Mouse (Mus musculus) lung, postnatal 4 days (tissue): ENCODE measurements around the gene Chaf1b.

Experiments used
- DNase-seq, 2 experiments: peaks; one replicate each; pipeline ENCODE4 v3.0.0; 2021

The Chaf1b gene

GRCm38 (mm10) chr16:93913881-93914576, 30.3 kb downstream of the Chaf1b start:
- peak in 1 of 2 experiments; percentile 47 for DNase-seq

- peak; percentile 61 to 76 for DNase-seq
These were observed 31.7 kb downstream of the Chaf1b start for GRCm38 (mm10) chr16:93915338-93915849.

GRCm38 (mm10) chr16:93917712-93918678, 34.3 kb downstream of the Chaf1b start:
- peak; percentile 78 to 89 for DNase-seq

- DNase-seq, result no peak
These were observed 35.0 kb downstream of the Chaf1b start for GRCm38 (mm10) chr16:93918679-93919060.

GRCm38 (mm10) chr16:93919189-93919588, 35.5 kb downstream of the Chaf1b start:
- no peak for DNase-seq

GRCm38 (mm10) chr16:93920673-93921072, 37.0 kb downstream of the Chaf1b start:
- DNase-seq, result no peak

GRCm38 (mm10) chr16:93922835-93923389, 39.2 kb downstream of the Chaf1b start:
- no peak for DNase-seq

GRCm38 (mm10) chr16:93923788-93924187, 40.1 kb downstream of the Chaf1b start:
- DNase-seq, result no peak

GRCm38 (mm10) chr16:93925684-93926247, 42.1 kb downstream of the Chaf1b start:
- no peak for DNase-seq

- no peak for DNase-seq
These were observed 45.8 kb downstream of the Chaf1b start for GRCm38 (mm10) chr16:93929370-93930032.

- no peak for DNase-seq
These were observed 48.8 kb downstream of the Chaf1b start for GRCm38 (mm10) chr16:93932185-93933168.

GRCm38 (mm10) chr16:93934588-93934987, 50.9 kb downstream of the Chaf1b start:
- no peak for DNase-seq

GRCm38 (mm10) chr16:93935009-93935408, 51.3 kb downstream of the Chaf1b start:
- no peak for DNase-seq

GRCm38 (mm10) chr16:93938400-93938846, 54.7 kb downstream of the Chaf1b start:
- peak; percentile 38 to 73 for DNase-seq

GRCm38 (mm10) chr16:93939961-93940360, 56.3 kb downstream of the Chaf1b start:
- no peak for DNase-seq

- no peak for DNase-seq
These were observed 58.3 kb downstream of the Chaf1b start for GRCm38 (mm10) chr16:93941781-93942567.

- DNase-seq, result no peak
These were observed 59.2 kb downstream of the Chaf1b start for GRCm38 (mm10) chr16:93942796-93943502.

- DNase-seq, result no peak
These were observed 60.6 kb downstream of the Chaf1b start for GRCm38 (mm10) chr16:93944301-93944700.

- no peak for DNase-seq
These were observed 63.7 kb downstream of the Chaf1b start for GRCm38 (mm10) chr16:93947396-93947795.
